Mouse (Mus musculus) G1E (cell line): ENCODE data around the gene Pam.

Source experiments
- CTCF ChIP-seq: IDR thresholded peaks from 2 replicates; pipeline ENCODE4 v1.5.1; 2012; ENCODE audit warnings: low read depth, low read length, inconsistent platforms, mixed read lengths
- GATA1 ChIP-seq: IDR thresholded peaks from 2 replicates; pipeline ENCODE4 v1.6.1; 2012; ENCODE audit warnings: borderline replicate concordance, low read length, inconsistent platforms, mixed read lengths

DNA sequence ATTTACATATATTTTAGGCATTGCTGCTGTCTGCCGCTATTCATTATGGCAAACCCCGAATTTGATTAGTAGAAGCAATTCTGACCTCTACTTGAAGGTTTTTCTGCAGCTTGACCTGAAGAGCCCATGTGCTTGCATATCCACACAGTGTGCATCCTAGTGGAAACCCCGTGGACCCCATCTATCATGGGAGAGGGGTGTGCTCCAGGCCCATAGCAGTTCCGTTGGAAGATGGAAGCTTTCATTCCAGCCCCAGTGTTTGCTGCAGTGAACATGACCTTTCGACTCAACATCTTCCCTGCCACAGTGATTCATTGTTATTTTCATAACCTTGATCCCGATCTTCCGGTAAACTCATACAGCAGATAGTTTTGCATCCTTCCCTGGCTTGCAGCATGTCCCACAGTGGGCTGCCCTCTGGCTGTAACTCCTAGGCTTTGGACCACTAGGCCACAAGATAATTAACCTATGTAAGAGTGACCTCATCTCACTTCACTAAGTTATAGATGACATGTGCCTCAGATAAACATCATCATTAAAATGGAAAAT is 191.5 kb downstream of the Pam start:
- TF ChIP-seq CTCF, result no peak
- no peak for TF ChIP-seq GATA1
